Mouse (Mus musculus): ENCODE data around the gene Inpp5d.
A peak's percentile ranks its signal among the peaks of the same experiment; 100 is the strongest.

The Inpp5d gene

DNA sequence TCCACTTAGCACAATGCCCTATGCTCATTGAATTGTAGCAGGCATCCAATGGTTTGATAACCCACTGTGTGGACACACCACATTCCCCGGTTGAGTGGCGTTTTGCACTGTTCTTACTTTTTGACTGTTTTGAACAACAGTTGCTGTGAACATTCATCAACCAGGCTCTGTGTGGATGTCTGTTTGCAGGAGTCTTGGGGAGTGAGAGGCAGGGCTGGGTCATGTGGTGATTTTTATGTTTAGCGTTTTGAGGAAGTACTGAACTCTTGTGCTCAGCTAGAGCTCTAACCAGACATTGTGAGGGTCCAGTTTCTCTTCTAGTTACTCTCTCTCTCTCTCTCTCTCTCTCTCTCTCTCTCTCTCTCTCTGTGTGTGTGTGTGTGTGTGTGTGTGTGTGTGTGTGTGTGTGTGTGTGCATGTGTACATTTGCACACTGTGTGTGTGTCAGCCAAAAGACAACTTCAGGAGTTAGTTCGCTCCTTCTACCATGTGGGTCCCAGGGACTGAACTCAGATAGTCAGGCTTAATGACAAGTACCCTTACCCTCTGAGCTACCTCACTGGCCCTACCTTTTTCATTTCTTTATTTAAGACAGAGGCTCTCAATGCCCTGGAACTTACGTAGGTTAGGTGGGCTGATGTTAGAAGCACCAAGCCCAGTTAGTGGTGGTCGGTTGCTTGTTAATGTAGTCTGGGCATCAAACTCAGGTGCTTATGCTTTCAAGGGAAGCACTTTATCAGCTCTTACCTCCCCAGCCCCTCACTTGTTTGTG, 5.3 kb downstream of the Inpp5d start:
- DNase-seq, result no peak

DNA sequence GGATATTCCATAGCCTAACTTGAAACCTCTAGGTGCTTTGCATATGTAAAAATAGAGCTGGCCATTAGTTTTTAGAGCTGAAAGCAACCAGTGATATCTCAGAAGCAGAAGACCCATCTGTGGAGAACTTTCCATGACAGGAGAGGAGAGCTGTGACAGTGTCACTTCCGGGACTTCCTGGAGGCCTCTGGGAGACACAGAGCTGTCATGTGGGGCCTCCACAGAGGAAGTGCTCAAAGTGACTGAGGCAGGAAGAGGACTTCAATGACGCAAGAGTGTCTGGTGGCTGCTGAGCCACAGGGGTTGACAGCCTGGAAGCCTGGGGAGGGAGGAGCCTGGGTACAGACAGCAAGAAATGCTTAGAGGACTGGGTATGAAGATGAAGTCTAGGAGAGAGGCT, 6.2 kb downstream of the Inpp5d start:
- DNase-seq, result peak; percentile 68

DNA sequence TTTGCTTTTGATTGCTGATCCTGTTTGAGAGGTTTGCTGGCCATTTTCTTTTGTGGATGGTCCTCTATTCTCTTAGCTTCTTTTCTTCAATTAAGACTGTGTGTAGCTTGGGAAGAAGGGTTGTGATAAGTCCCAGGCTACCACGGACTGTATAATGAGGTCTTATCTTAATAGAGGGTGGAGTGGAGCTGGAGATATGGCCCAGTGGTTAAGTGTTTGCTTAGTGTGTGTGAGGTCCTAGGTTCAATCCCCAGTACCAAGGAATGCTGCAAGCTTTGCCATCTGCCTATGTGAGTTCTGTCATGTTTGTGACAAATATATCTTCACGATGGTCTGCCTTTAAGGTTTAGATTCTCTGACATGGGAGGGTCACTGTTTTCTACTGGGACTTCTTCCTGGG, 8.0 kb downstream of the Inpp5d start:
- no peak for DNase-seq

DNA sequence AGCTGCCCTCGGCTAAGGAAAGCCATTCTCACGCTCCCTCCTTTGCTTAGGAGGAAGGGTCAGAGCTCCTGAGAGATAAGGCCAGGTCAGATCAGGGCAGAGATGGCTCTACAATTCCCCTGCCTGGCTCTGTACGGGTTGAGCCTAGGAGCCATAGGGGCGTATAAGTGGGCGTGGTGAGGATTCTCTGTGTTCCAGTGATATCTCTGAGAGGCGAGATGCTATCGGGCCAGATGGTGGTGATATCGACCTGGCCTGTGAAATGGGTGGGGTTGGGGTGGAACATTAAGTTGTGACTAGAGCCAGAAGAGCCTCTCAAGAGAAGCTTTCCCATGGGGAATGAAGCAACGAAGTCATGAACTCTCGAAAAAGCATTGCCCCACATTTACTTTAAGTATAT, 11.5 kb downstream of the Inpp5d start:
- no peak for DNase-seq

DNA sequence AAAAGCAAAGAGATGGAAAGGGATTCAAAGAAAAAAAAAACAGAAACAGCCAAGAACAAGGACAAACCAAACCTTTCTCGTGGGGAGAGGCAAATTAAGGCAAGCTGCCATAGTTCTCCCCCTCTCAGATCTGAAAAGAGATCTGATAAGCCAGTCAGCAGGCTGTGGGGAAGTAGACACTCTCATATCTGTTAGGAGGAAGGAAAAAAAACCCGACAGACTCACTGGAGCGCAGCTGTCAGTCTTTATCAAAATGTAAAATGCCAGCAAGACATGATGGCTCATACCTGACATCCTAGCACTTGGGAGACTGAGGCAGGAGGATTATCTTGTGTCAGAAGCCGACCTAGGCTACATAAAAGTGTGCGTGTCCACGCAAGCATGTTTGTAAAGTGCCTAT, 12.1 kb downstream of the Inpp5d start:
- no peak for DNase-seq

DNA sequence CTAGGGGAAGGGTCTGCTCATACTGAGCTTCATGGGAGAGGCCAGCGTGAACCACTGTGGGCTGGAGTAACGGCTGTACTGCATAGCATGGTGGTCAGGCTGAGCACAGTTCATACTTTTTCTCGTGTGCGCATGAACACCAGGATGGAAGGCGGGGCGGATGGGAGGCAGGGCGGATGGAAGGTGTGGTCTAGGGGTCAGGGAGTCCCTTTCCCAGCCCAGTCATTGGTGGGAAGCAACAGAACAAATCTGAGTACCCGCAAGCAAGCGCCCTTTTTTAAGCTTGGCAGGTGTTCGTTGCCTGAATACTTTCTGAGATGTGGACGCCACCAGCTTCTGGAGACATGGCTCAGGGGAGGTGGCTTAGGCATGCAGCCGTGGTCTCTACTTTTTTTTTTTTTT, 16.6 kb downstream of the Inpp5d start:
- DNase-seq, result no peak

DNA sequence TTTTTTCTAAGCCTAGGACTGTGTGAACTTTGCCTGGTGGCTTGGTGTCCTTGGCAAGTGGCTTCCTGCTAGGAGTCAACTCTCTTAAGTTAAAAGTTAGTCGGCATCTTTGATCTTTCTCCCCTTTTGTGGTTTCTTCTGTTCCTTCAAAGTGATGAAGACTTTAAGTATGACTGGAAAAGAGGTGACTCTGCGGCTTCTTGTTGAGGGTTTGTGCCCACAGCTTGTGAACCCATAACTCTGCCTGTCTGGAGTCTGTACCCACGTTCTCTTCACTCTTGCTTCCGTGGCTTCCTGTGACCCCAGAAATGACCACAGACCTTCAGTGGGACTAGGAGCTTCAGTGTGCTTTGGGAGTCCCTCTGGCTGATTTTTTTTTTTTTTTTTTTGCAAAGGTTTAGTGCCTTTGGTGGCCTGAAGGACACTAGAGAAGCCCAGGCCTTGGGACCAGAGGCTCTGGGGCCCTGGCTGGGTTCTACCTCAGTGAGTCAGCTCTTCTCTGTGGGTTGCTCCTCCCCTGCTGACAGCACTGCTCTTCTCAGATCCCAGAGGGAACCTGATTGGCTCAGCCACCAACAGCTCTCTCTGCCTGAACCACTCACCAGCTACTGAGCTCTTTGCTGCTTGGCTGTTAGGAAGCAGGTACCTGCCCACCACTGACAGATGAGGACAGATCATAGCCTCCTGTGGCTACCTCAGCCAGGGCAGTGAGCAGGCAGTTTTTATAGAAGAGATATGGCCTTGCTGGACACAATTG, 17.2 kb downstream of the Inpp5d start:
- no peak for DNase-seq

DNA sequence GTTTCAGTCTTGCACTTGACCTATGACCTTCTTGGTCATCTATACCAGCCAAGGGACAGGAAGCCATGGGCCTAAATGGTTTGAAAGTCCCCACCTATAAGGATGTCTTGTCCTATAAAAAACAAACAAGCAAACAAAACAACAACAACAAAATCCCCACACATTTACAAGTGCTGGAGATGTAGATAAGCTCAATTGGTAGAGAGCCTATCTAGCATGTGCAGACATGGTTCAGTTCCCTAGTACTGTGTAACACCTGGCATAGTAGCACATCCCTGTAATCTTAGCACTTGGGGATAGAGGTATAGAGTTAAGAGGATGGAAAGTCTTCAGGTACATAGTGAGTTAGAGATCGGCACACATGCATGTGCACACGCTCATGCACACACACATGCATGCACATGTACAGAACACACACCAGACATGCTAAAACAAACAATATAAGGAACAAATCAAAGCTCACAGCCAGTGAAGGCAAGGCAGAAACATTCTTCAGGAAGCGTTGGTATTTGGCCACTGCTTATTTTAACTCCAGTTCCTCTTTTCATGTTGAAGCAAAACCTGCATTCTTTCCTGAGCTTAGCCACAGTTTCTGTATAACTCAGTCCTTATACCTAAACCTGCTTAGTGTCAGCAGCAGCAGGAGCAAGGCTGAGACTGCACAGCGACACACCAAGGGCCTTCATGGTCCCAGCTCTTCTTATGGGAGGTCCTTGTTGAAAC, 17.9 kb downstream of the Inpp5d start:
- DNase-seq, result no peak

DNA sequence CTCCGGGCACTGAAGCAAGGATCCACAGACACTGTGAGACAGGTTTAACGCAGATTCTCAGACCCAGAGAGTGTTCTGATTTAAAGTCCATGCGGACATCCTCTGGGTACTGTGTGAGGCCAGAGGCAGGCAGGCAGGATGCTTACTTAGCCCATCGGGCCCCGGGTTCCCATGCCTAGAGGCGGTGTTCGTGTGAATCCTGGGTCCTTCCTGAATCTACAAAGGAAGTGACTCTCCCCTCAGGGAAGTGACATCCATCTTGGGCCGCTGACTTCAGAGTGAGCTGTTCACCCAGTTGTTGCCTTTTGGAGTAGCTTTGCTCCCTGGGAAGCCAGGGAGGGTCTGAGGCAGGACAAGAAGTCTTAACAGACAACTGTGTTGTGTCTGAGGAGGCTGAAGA, 19.6 kb downstream of the Inpp5d start:
- no peak for DNase-seq

DNA sequence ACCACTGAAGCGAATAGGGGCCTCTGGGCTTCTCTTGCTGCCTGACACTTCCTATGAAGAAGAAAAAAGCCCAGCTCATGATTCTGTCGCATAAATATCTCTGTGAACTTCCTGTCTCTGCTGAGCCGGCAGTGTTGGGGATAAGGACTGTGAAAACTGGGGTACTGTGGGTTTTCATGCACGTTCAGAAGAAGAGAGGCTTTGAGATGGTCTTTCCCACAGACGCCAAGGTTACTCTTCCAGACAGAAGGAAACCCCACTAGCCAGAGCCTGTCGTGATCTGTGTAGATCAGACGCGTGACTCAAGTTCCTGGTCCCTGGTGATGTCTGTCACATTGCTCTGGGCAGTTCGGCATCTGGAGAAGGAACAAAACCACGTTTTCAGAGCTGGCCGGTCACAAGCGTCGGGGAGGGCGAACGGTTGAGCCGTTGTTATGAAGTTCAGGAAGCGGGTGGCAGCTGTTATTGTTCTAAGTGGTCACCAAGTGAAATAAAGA, 20.1 kb downstream of the Inpp5d start:
- peak; percentile 71 for DNase-seq

DNA sequence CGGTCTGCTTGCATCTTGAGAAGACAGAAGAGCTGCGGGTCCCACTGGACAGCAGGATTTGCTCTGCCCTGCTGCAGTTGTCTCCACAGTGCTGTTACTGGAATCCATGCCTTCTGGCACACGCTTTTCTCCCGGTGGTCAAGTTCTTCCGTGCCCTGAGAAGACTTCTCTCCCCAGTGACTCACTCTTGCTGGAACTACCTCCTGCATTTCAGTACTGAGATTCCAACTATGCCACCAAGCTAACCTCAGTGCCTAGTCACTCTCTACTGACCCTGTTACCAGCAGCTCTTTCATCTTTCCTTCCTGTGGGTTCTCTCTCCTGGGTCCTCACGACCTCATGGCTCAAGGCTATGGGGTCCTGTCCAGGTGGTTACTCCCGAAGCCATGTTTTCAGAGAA, 22.9 kb downstream of the Inpp5d start:
- no peak for DNase-seq

DNA sequence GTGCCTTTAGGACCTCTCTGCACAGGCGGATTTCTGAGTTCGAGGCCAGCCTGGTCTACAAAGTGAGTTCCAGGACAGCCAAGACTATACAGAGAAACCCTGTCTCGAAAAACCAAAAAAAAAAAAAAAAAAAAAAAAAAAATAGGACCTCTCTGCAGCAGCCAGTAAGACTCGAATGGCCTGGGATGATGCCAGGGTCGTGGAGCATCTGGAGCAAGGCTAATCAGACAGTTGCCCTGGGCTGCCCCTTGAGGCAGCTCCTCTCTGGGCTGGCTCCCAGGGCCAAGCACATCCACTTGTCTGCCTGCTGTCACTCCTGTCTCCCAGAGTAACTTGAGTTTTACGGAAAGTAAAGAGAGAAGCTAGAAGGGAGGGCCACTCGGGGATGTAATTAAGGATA, 24.9 kb downstream of the Inpp5d start:
- DNase-seq, result no peak

DNA sequence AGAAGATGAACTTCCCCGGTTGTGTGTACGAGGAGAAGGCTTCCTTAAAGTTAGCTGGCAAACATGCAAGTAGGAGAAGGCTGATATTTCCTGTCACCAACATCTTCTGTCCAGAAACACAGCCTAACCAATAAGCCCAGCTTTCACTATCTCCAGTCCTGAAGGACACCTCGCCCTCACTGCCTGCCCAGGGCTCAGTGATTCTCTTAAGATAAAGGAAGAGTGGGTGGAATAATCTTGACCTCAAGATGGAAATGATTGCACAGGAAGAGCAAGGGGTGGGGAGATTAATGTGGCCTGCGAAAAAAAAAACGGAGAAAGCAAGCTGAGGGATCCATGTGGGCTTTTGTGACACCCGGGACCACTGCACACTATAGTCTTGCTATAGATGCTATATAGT, 25.6 kb downstream of the Inpp5d start:
- DNase-seq, result no peak

DNA sequence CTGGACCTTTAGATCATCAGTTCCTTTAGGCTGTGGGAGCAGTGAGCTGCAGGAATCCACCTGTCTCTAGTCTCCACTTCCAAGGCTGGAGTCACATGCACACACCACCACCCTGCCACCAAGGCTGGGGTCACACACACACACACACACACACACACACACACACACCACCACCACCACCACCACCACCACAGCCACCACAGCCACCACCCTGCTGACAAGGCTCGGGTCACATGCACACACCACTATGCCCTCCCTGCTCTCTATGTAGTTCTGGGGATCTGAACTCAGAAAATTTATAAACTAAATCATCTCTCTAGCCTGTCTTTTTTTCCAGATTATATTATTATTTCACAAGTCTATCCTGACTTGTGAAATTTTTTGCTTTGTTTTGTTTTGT, 27.7 kb downstream of the Inpp5d start:
- DNase-seq, result no peak

DNA sequence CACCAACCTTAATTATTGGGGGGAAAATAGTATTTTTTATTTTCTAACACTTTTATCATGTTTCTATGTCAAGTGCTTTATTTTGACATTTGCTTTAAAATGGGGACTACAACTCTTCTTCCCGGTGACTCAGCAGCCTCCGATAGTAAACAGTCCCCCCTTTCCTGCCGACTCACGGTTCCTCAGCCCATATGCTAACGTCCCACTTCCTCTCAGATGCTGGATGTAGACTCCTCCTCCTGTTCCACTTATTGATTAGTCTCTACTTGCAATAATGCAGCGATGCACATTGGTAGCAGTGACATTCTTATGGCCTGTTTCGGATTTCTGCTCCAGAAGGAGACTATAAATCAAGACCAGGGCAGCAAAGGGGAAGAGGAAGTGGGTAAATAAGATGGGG, 28.5 kb downstream of the Inpp5d start:
- no peak for DNase-seq

DNA sequence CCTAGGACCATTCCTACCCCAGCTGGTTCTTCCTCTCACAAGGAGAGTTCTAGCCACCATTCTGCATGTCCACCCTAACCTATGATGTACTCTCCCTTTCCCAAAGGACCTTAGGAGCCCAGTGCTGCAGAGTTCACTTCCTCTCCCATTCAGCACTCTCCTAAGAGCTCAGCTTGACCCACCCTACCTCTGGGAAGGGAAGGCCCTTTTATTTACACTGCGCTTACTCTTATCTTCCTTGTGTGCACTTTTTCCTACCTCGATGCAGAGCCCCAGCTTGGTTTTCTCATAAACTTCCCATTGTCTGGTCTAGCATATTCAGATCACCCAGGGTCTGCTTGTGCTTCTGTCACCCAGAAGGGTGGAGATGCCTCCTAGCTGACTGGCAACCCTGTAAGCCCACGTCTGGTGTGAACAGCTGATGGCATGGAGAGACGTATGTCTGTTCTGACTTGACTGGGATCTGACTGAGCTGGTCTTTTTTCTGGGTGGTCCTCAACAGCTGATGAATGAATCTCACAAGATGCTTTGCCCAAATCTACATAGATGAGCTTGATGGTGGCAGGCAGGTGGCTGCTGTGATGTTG, 29.2 kb downstream of the Inpp5d start:
- DNase-seq, result no peak

DNA sequence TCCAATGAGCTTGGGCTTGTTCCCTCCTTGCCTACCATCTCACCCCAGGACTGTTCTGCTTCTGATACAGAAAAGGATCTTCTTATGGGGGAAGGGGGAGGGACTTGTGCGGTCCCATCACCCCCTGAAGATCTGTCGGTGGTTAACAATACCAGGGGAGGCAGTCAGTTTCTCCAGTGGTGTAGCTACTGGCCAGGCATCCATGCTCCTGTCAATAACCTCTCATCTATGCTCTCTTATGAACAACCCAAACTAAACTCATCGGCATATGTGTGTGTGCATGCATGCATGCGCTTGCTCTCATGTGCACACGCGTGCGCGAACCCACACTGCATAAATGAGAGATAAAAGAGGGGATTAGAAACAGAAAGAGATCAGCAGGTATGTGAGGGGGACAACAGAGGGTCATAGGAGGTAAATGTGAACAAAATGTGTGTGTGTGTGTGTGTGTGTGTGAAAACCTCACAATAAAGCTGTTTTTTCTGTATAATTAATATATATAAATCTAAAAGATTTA, 29.9 kb downstream of the Inpp5d start:
- no peak for DNase-seq

DNA sequence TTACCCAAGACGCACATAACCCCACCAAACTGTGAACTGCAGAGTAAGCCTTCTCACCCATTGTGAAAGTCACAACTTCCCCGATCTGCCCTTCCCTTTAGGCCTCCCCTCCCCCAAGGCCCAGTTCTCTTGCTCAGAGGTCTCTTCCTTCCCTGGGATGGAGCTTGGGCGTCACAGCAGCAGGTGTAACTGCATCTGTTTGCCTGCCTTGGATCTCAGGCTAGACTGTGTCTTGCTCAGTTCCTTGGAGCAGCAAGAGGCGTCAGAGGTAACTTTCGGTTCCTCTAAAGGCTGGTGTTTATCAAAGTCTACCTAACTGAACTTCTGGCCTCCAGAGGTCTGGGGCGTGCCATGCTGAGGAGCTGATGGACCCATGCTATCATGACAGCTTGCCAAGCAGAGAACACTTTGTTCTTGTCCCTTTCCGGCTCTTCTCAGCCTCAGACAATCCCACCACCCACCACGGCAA, 30.5 kb downstream of the Inpp5d start:
- peak; percentile 50 for DNase-seq

DNA sequence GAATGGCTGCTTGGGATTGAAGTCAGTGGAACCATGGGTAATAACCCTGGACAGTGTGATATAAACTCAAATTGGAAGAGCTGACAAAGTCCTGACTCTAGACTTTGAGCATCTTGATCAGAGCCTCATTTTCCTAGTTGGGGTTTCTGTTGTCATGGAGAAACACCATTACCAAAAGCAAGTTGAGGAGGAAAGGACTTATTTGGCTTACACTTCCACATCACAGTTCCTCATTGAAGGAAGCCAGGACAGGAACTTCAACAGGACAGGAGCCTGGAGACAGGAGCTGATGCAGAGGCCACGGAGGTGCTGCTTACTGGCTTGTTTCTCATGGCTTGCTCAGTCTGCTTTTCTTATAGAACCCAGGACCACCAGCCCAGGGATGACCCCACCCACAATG, 31.3 kb downstream of the Inpp5d start:
- DNase-seq, result no peak

DNA sequence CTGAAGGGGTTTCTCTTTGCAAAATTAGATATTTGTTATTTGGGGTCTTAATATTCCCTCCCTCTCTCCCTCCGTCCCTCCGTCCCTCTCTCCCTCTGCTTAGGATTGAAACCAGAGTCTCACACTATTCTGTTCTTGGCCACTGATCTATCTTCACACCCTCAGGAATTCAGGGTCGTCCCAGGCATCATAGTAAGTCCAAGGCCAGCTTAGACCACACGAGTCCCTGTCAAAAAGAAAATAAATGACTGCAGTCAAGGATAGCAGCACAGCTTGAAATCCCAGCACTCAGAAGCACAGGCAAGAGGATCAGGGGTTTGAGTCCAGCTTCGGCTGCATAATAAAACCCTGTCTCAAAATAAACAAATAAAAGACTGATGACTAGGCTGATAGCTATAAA, 35.0 kb downstream of the Inpp5d start:
- DNase-seq, result no peak

DNA sequence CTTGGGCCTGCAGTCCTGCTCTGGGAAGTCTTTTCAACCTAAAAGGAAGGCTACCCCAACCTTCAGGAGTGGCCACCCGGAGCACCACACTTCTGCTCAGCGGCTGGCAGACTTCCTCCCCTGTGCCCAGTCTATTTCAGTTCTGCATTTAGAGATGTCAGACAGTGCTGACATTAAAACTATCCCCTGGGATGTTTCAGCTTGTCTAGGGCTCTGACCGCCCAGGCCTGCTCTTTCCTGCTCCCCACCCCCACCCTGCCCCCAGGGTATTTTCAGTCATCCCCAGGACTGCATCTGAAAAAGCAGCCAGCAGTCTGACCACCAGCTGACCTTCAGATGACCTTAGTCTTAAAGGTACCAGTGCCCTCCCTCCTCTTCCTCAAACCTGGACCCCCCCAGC, 38.0 kb downstream of the Inpp5d start:
- no peak for DNase-seq

DNA sequence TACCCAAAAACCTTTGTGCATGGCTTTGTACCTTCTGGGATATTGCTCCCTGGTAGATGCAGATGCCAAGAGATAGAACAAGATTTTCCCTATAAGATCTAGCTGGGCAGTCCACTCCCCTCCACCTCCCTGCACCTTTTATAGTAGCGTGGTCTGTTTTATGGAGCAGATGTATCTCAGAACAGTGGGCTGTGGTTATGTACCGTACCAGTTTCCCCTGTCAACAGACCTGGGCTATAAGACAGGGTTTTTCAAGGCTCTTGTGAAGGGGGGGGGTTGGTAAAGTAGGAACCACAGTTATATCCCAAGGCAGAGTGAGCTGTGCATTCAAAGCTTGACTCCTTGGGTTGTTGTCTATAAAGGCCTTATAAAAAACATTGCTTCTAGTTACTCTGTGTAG, 38.4 kb downstream of the Inpp5d start:
- DNase-seq, result no peak
